Mouse (Mus musculus) ES-Bruce4 (cell line): Measurements from ENCODE around the gene Psmd5. TPM values are rescaled to one million over a fixed set of nuclear protein-coding genes. Genes with fewer than 3 reads are reported as not detected.
"Not testable (repeated sequence)": the region's sequence is repeated elsewhere in the genome, so short reads cannot be mapped to it uniquely, and the experiment has no call there.

Source experiments
- H3K27ac ChIP-seq: 2 replicates; pipeline ENCODE4 v1.5.1; 2012; ENCODE audit warnings: low read length, inconsistent platforms; ENCODE audit not compliant: insufficient read depth
- H3K27me3 ChIP-seq: 2 replicates; pipeline ENCODE4 v1.6.1; 2012; ENCODE audit warnings: mild to moderate bottlenecking, low read length, inconsistent platforms; ENCODE audit not compliant: control insufficient read depth, poor library complexity, insufficient read depth, severe bottlenecking
- H3K36me3 ChIP-seq: 2 replicates; pipeline ENCODE4 v1.6.1; 2012; ENCODE audit warnings: inconsistent platforms, mild to moderate bottlenecking, low read length, moderate library complexity; ENCODE audit not compliant: control insufficient read depth, poor library complexity, insufficient read depth, severe bottlenecking
- H3K4me1 ChIP-seq: one replicate; pipeline ENCODE4 v1.8.1; 2011; ENCODE audit warnings: low read length; ENCODE audit not compliant: control insufficient read depth, insufficient read depth
- H3K4me3 ChIP-seq: 2 replicates; pipeline ENCODE4 v1.5.1; 2011; ENCODE audit warnings: low read depth, mild to moderate bottlenecking, low read length
- H3K9ac ChIP-seq: 2 replicates; pipeline ENCODE4 v1.6.1; 2012; ENCODE audit warnings: low read depth, mild to moderate bottlenecking, inconsistent platforms; ENCODE audit not compliant: poor library complexity, severe bottlenecking
- H3K9me3 ChIP-seq: replicated peaks from 2 replicates; pipeline ENCODE4 v1.6.1; 2012; ENCODE audit warnings: mild to moderate bottlenecking, low read length, inconsistent platforms; ENCODE audit not compliant: control insufficient read depth, poor library complexity, insufficient read depth, severe bottlenecking
- CTCF ChIP-seq: IDR thresholded peaks from one replicate; pipeline ENCODE4 v1.8.1; 2011; ENCODE audit warnings: low read depth, low read length
- EP300 ChIP-seq: IDR thresholded peaks from 2 replicates; pipeline ENCODE4 v1.6.1; 2011; ENCODE audit warnings: low read depth, low read length; ENCODE audit not compliant: insufficient read depth
- POLR2A ChIP-seq: IDR thresholded peaks from one replicate; pipeline ENCODE4 v1.8.1; 2011; ENCODE audit warnings: low read length; ENCODE audit not compliant: insufficient read depth
- polyA plus RNA-seq: library from polyadenylated mRNA; stranded (reverse); fragments of >200 nt; gene quantifications from 2 replicates; pipeline ENCODE4 v1.2.4, GENCODE M21; 2011; ENCODE audit warnings: low read depth; ENCODE audit not compliant: missing spikeins, insufficient read depth, insufficient read length

Gene Psmd5
- polyA plus RNA-seq, 1 experiment, result 77.6 TPM

DNA sequence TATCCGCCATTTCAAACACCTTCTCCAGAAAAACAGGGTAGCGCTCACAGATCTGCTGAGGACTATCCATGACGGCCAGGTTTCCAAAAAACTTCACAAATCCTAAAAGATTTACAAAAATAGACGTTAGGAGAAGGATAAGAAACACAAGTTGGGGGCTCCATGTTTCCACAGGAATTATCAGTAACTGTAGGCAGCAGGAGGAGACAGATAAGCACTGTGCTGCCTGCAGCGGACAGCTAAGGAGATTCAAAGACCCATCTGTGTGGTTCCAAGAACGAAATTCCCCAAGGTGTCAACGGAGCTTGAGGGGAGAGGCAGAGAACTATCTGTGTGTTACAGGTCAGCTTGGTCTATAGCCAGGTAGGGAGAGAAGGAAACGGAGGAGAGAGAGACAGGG is 17.0 kb downstream of the Psmd5 start:
- Histone ChIP-seq H3K4me3 (no peak overlapping the region), H3K9me3 (no peaks in the 10 kb centered on the region), H3K9ac (no peak overlapping the region), H3K27ac (no peak overlapping the region), H3K4me1 (no peaks in the 10 kb centered on the region), H3K27me3 (no peaks in the 10 kb centered on the region), H3K36me3 (peaks cover 73% of the 10 kb centered on the region)
- TF ChIP-seq POLR2A, result no peak
- TF ChIP-seq EP300, result no peak
- no peak for TF ChIP-seq CTCF

DNA sequence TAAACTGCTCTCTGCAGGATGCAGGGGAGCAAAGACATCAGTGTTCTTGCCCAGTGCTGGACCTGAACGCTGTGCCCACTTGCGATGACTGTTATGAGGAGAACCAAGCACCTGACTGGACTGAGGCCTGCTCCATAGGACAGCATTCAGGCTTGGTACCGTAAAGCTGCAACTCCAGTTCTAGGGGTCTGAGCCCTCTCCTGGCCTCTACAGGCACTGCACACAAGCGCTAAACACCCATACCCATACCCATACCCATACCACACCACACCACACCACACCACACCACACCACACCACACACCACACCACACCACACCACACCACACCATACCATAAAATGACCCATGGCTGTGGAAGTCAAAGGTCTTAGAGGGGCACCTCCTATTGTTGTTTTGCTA is 19.5 kb downstream of the Psmd5 start:
- H3K9ac ChIP-seq, result no peak overlapping the region
- H3K27me3 ChIP-seq, result no peaks in the 10 kb centered on the region
- TF ChIP-seq POLR2A, result no peak
- TF ChIP-seq EP300, result no peak
- peak; percentile 44 for TF ChIP-seq CTCF
- H3K4me1 ChIP-seq, result no peaks in the 10 kb centered on the region
- no peaks in the 10 kb centered on the region for H3K9me3 ChIP-seq
- no peak overlapping the region for H3K4me3 ChIP-seq
- H3K36me3 ChIP-seq, result peaks cover 71% of the 10 kb centered on the region
- no peak overlapping the region for H3K27ac ChIP-seq

DNA sequence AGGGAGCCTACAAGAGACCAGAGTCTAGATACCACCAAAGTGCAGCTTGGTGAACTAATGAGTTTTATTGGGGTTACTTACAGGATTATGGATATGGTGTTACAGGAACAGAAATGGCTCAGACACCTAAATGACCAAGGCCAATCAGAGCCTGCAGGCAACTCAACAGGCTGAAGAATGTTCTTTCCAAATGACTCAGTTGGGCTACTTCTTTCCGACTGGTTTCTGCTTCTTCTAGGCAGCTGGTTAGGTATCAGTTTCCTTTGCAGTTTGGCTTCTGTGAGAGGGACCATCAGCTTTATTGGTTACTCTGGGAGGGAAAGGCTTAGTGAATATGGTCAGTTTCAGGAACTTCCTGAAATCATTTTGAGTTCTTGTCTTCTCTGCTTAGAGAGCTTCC is 27.1 kb downstream of the Psmd5 start:
- Histone ChIP-seq H3K9me3 (no peaks in the 10 kb centered on the region), H3K36me3 (peaks cover 11% of the 10 kb centered on the region), H3K9ac (no peak overlapping the region), H3K4me1 (no peaks in the 10 kb centered on the region), H3K27me3 (no peaks in the 10 kb centered on the region), H3K27ac (no peak overlapping the region), H3K4me3 (no peak overlapping the region)
- TF ChIP-seq CTCF (no peak), POLR2A (no peak), EP300 (no peak)

DNA sequence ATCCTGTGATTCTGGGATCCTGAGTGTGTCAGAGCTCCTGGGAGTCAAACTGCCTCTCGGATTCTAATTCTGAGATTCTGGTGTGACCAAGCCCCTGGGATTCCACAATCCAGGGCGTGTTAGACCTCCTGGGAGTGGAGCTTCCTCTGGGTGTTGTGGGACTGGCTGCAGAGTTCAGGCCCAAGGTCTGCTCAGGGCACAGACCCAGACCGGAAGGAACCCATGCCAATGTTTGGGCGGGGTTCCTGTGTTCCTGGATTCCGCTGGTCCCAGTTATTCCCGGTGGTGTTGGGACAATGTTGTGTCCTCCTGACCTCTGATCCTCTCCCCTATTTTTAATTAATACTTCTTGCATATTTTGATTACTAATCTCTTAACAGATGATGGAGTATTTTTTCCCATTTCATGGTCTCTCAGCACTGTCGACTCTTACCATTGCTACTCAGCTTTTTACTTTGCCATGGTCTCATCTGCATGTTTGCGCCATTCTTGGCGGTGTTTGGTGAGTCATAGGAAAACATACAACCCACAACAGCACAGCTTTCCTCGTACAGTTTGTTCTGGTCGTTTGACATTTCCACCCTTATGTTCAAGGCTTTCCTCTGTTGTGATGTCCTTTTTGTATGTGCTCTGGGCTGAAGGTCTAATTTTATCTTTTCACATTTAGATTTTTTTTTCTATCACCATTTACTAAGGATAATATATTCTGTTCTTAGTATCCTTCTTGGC is 31.4 kb downstream of the Psmd5 start:
- H3K36me3 ChIP-seq, result no peaks in the 10 kb centered on the region
- no peak overlapping the region for H3K9ac ChIP-seq
- no peak overlapping the region for H3K27ac ChIP-seq
- H3K4me1 ChIP-seq, result no peaks in the 10 kb centered on the region
- no peak overlapping the region for H3K4me3 ChIP-seq
- no peaks in the 10 kb centered on the region for H3K27me3 ChIP-seq
- H3K9me3 ChIP-seq, result no peaks in the 10 kb centered on the region
- TF ChIP-seq CTCF (no peak), POLR2A (no peak), EP300 (no peak)

DNA sequence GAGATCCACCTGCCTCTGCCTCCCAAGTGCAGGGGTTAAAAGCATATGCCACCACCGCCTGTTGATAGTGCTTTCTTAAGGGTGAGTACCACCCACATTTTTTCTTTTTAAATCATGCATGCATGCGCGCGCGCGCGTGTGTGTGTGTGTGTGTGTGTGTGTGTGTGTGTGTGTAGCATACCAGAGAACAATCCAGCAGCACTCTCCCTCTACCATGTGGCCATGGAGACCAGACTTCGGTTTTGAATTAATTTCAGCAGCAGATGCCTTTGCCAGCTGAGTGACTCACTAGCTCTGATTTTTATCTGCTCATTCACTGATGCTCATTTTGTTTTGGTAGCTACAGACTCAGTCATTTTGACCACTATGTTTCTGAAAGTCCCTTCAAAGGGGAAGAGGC is 33.1 kb downstream of the Psmd5 start:
- Histone ChIP-seq H3K27ac (no peak overlapping the region), H3K9ac (no peak overlapping the region), H3K4me3 (no peak overlapping the region), H3K36me3 (no peaks in the 10 kb centered on the region), H3K27me3 (no peaks in the 10 kb centered on the region), H3K9me3 (no peaks in the 10 kb centered on the region), H3K4me1 (no peaks in the 10 kb centered on the region)
- no peak for TF ChIP-seq EP300
- no peak for TF ChIP-seq POLR2A
- no peak for TF ChIP-seq CTCF

DNA sequence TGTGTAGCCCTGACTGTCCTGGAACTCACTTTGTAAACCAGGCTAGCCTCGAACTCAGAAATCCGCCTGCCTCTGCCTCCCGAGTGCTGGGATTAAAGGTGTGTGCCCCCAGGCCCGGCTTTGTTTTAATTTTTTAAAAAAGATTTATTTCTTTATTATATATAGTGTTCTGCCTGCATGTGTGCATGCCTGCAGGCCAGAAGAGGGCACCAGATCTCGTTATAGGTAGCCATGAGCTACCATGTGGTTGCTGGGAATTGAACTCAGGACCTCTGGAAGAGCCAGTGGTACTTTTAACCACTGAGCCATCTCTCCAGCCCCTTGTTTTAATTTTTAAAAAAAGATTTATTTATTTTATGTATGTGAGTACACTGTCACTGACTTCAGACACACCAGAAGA is 34.6 kb downstream of the Psmd5 start:
- H3K4me3 ChIP-seq, H3K36me3 ChIP-seq, H3K27ac ChIP-seq, H3K27me3 ChIP-seq, H3K4me1 ChIP-seq, H3K9me3 ChIP-seq, H3K9ac ChIP-seq: not testable (repeated sequence)
- peak; percentile 31 for TF ChIP-seq CTCF
